14 mouse cellular contexts compared by ENCODE assay signal in the genomic region with DNA sequence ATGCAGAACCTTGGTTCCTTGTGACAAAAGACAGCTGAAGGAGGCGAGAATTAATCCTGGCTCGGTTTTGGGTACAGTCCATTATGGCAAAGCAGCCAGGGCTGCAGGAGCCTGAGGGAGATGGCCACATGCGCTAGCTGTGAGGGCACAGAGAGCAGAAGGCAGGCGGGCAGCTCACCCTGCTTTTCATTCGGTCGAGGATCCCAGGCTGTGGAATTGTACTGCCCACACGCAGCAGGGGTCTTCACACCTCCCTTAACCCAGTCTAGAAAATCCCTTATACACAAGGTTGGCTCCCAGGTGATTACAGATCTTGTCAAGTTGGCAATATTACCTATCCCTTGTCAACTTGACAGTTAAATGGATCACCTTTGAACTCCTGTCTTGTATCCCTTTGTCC. TPM values are rescaled to one million over a fixed set of nuclear protein-coding genes. Genes with fewer than 3 reads are reported as not detected.
"Had no signal": no experiment of that assay in that cellular context is flagged by ENCODE, and none has a peak within 500 bp of the region (broad histone marks: within the 10 kb centered on the region; RNA-seq: fewer than 3 reads in every experiment).

No protein-coding gene starts in this region.

- H3K27ac ChIP-seq: layer of hippocampus, adult 2 months; limb, embryonic 15.5 days; liver, embryonic 13.5 days; midbrain, embryonic 12.5 days; neural tube, embryonic 13.5 days had no signal

- H3K4me2 ChIP-seq: limb, embryonic 15.5 days; liver, embryonic 13.5 days; midbrain, embryonic 12.5 days; neural tube, embryonic 13.5 days had no signal

- H3K36me3 ChIP-seq: limb, embryonic 15.5 days; liver, embryonic 13.5 days; midbrain, embryonic 12.5 days; neural tube, embryonic 13.5 days had no signal

- DNase-seq: kidney, postnatal 10 days; kidney, postnatal 4 days; liver, embryonic 13.5 days; lung, adult 18-20 months; right cerebral cortex, postnatal 25 days; thymus, postnatal 36 days had no signal

- H3K9ac ChIP-seq: limb, embryonic 15.5 days; liver, embryonic 13.5 days; midbrain, embryonic 12.5 days; neural tube, embryonic 13.5 days had no signal

- ATAC-seq: midbrain, embryonic 16.5 days had no signal

- H3K27me3 ChIP-seq: limb, embryonic 15.5 days; midbrain, embryonic 12.5 days; neural tube, embryonic 13.5 days had no signal

- H3K9me3 ChIP-seq: limb, embryonic 15.5 days; liver, embryonic 13.5 days; midbrain, embryonic 12.5 days; neural tube, embryonic 13.5 days had no signal

- H3K4me1 ChIP-seq: limb, embryonic 15.5 days; liver, embryonic 13.5 days; midbrain, embryonic 12.5 days; neural tube, embryonic 13.5 days had no signal

- H3K4me3 ChIP-seq: layer of hippocampus, adult 2 months; limb, embryonic 15.5 days; liver, embryonic 13.5 days; midbrain, embryonic 12.5 days; neural tube, embryonic 13.5 days had no signal

RNA-seq across cellular contexts. Expression of a gene that starts 28.6 kb away (rescaled TPM):
- polyA plus RNA-seq: small intestine, adult 2 months had no signal

RNA-seq across cellular contexts. Expression of a gene that starts 29.5 kb away (rescaled TPM):
- polyA plus RNA-seq: limb, embryonic 11.5 days; lung, embryonic 16.5 days; midbrain, embryonic 12.5 days; small intestine, adult 2 months had no signal
